Mouse (Mus musculus) kidney, embryonic 16.5 days (tissue): Measurements from ENCODE around the gene Cxcr5. TPM values are rescaled to one million over a fixed set of nuclear protein-coding genes. Genes with fewer than 3 reads are reported as not detected.

Source experiments
- ATAC-seq: fragments of 200-750 bp; cut with Nextera tagmentation; 2 replicates; pipeline ENCODE4 v1.8.0; 2017; ENCODE audit warnings: moderate TSS enrichment; ENCODE audit not compliant: low FRiP score, low TSS enrichment
- H3K27ac ChIP-seq: fragments of 300-500 bp; sonication (generic); 2 replicates; pipeline ENCODE4 v1.5.1; 2014; ENCODE audit warnings: low read length
- H3K27me3 ChIP-seq: fragments of 300-500 bp; sonication (generic); 2 replicates; pipeline ENCODE4 v1.6.1; 2014; ENCODE audit warnings: low read length, control low read depth, mixed read lengths; ENCODE audit not compliant: insufficient read depth
- H3K36me3 ChIP-seq: fragments of 300-500 bp; sonication (generic); 2 replicates; pipeline ENCODE4 v1.6.1; 2014; ENCODE audit warnings: low read length, control low read depth, mixed read lengths; ENCODE audit not compliant: insufficient read depth
- H3K4me1 ChIP-seq: fragments of 300-500 bp; sonication (generic); 2 replicates; pipeline ENCODE4 v1.6.1; 2014; ENCODE audit warnings: low read length, control low read depth, mixed read lengths; ENCODE audit not compliant: insufficient read depth
- H3K4me2 ChIP-seq: fragments of 300-500 bp; sonication (generic); replicated peaks from 2 replicates; pipeline ENCODE4 v1.6.1; 2014; ENCODE audit warnings: low read depth, low read length
- H3K4me3 ChIP-seq: fragments of 300-500 bp; sonication (generic); 2 replicates; pipeline ENCODE4 v1.5.1; 2014; ENCODE audit warnings: mild to moderate bottlenecking, low read length
- H3K9ac ChIP-seq: fragments of 300-500 bp; sonication (generic); replicated peaks from 2 replicates; pipeline ENCODE4 v1.6.1; 2014; ENCODE audit warnings: low read length
- H3K9me3 ChIP-seq: fragments of 300-500 bp; sonication (generic); 2 replicates; pipeline ENCODE4 v1.6.1; 2016; ENCODE audit warnings: low read length, control low read depth
- WGBS: fragments of 180-500 bp; shearing (Covaris S2); extraction: QIAGEN DNeasy Blood & Tissue Kit; methylation state at CpG from one replicate; pipeline ENCODE4 v1.1.7; 2014; 5-methylcytosine and 5-hydroxymethylcytosine counted together
- polyA plus RNA-seq: library from polyadenylated mRNA; unstranded; fragments of >200 nt; fragmentation: Nextera tagmentation; extraction: Ambion mirVana; gene quantifications from 2 replicates; pipeline ENCODE4 v1.2.1, GENCODE M21; 2015

Cxcr5 gene
- polyA plus RNA-seq, 1 experiment from 2014 or later: 0.11 TPM

- peaks cover 14% of the 10 kb centered on the region for H3K36me3 ChIP-seq
- peak; percentile 40 for ATAC-seq
- no peaks in the 10 kb centered on the region for H3K9me3 ChIP-seq
- peak overlapping the region; percentile 48 for H3K4me3 ChIP-seq
- no peaks in the 10 kb centered on the region for H3K27me3 ChIP-seq
- WGBS: 2% methylated on average over 9 of the region's 11 CpGs
- peak overlapping the region; percentile 94 for H3K27ac ChIP-seq
- peak overlapping the region; percentile 72 for H3K9ac ChIP-seq
- peak overlapping the region; percentile 89 for H3K4me2 ChIP-seq
- H3K4me1 ChIP-seq: peaks cover 85% of the 10 kb centered on the region
Observed at GRCm38 (mm10) chr9:44497624-44498377, 63.9 kb downstream of the Cxcr5 start.

GRCm38 (mm10) chr9:44496803-44497461 lies 64.7 kb downstream of the Cxcr5 start:
- 52% methylated on average over 12 of the region's 12 CpGs for WGBS
- Histone ChIP-seq H3K27me3 (no peaks in the 10 kb centered on the region), H3K36me3 (peaks cover 10% of the 10 kb centered on the region), H3K4me1 (peaks cover 92% of the 10 kb centered on the region), H3K9me3 (no peaks in the 10 kb centered on the region), H3K4me3 (no peak overlapping the region), H3K27ac (peak overlapping the region; percentile 31; the same call in 1 of the 2 replicates), H3K9ac (no peak overlapping the region), H3K4me2 (peak overlapping the region; percentile 89)
- no peak for ATAC-seq

GRCm38 (mm10) chr9:44495810-44496344 lies 65.8 kb downstream of the Cxcr5 start:
- H3K4me1 ChIP-seq: peaks cover 92% of the 10 kb centered on the region
- H3K4me3 ChIP-seq: no peak overlapping the region
- H3K27me3 ChIP-seq: no peaks in the 10 kb centered on the region
- no peak for ATAC-seq
- peaks cover under 1% of the 10 kb centered on the region; the same call in 1 of the 2 replicates for H3K36me3 ChIP-seq
- H3K9ac ChIP-seq: no peak overlapping the region
- no peak overlapping the region for H3K27ac ChIP-seq
- 80% methylated on average over 10 of the region's 10 CpGs for WGBS
- H3K4me2 ChIP-seq: no peak overlapping the region
- H3K9me3 ChIP-seq: no peaks in the 10 kb centered on the region

GRCm38 (mm10) chr9:44494863-44495809 lies 66.5 kb downstream of the Cxcr5 start:
- Histone ChIP-seq H3K9me3 (no peaks in the 10 kb centered on the region), H3K27me3 (no peaks in the 10 kb centered on the region), H3K36me3 (no peaks in the 10 kb centered on the region), H3K4me2 (peak overlapping the region; percentile 25), H3K27ac (peak overlapping the region; percentile 87), H3K9ac (peak overlapping the region; percentile 49), H3K4me3 (0 out of 2 replicates have a peak overlapping the region, but pooled peaks have one; percentile 13), H3K4me1 (peaks cover 92% of the 10 kb centered on the region)
- WGBS: 35% methylated on average over 9 of the region's 9 CpGs
- no peak for ATAC-seq

- peak overlapping the region; percentile 25 for H3K4me2 ChIP-seq
- no peaks in the 10 kb centered on the region for H3K9me3 ChIP-seq
- H3K4me1 ChIP-seq: peaks cover 92% of the 10 kb centered on the region
- peak overlapping the region; percentile 13; the same call in 1 of the 2 replicates for H3K4me3 ChIP-seq
- H3K27me3 ChIP-seq: no peaks in the 10 kb centered on the region
- H3K9ac ChIP-seq: peak overlapping the region; percentile 49
- peak overlapping the region; percentile 87 for H3K27ac ChIP-seq
- no peak for ATAC-seq
- 11% methylated on average over 11 of the region's 11 CpGs for WGBS
- H3K36me3 ChIP-seq: no peaks in the 10 kb centered on the region
Observed at GRCm38 (mm10) chr9:44494261-44494862, 67.3 kb downstream of the Cxcr5 start.

GRCm38 (mm10) chr9:44492631-44493461 lies 68.8 kb downstream of the Cxcr5 start:
- Histone ChIP-seq H3K9me3 (no peaks in the 10 kb centered on the region), H3K27me3 (no peaks in the 10 kb centered on the region), H3K4me3 (no peak overlapping the region), H3K4me1 (peaks cover 94% of the 10 kb centered on the region), H3K9ac (peak overlapping the region; percentile 49; the same call in 1 of the 2 replicates), H3K27ac (no peak overlapping the region), H3K36me3 (no peaks in the 10 kb centered on the region), H3K4me2 (no peak overlapping the region)
- no peak for ATAC-seq
- 75% methylated on average over 17 of the region's 17 CpGs for WGBS

GRCm38 (mm10) chr9:44491351-44491750 lies 70.3 kb downstream of the Cxcr5 start:
- 34% methylated on average over 10 of the region's 10 CpGs for WGBS
- peak overlapping the region; percentile 94 for H3K27ac ChIP-seq
- no peaks in the 10 kb centered on the region for H3K36me3 ChIP-seq
- H3K4me3 ChIP-seq: no peak overlapping the region
- H3K9ac ChIP-seq: peak overlapping the region; percentile 42; the same call in 1 of the 2 replicates
- no peak for ATAC-seq
- H3K4me2 ChIP-seq: no peak overlapping the region
- peaks cover 94% of the 10 kb centered on the region for H3K4me1 ChIP-seq
- H3K9me3 ChIP-seq: no peaks in the 10 kb centered on the region
- H3K27me3 ChIP-seq: no peaks in the 10 kb centered on the region

GRCm38 (mm10) chr9:44490086-44490967 lies 71.3 kb downstream of the Cxcr5 start:
- H3K9ac ChIP-seq: peak overlapping the region; percentile 57
- peak overlapping the region; percentile 92 for H3K4me3 ChIP-seq
- H3K9me3 ChIP-seq: no peaks in the 10 kb centered on the region
- peak overlapping the region; percentile 82 for H3K4me2 ChIP-seq
- H3K36me3 ChIP-seq: no peaks in the 10 kb centered on the region
- peaks cover 99% of the 10 kb centered on the region for H3K4me1 ChIP-seq
- peak overlapping the region; percentile 94 for H3K27ac ChIP-seq
- H3K27me3 ChIP-seq: no peaks in the 10 kb centered on the region
- peak; percentile 13 for ATAC-seq
- 13% methylated on average over 13 of the region's 17 CpGs for WGBS
